ENCODE assay signal across 8 mouse cellular contexts in the genomic region with DNA sequence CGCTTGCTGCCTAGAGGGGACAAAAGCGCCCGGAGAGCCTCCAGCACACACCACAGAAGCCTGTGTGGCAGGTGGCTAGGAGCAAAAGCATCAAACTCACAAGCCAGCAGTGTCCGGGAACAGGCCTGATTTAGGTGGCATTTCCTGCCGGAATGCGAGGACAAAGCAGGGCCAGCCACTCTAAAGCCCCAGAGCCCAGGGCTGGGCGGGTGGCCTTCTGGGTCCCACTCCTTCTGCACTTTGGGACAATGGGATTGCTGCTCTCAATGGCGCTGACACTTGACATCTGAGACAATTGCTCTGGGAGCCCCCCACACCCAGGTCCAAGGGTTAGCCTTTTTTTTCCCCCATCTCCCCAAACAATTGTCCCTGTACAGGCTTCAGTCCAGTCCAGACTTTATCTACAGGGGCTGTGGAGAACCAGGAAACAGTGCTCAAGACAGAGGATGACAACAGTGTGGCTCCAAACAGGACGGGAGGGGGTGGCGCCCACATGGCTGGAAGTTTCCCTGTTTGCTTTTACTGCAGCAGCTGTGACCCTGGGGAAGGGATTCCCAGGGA. TPM values are rescaled to one million over a fixed set of nuclear protein-coding genes. Genes with fewer than 3 reads are reported as not detected.
A peak's percentile ranks its signal among the peaks of the same experiment; 100 is the strongest.
DNase-seq lines count a peak whose midpoint lies in the region; ATAC-seq and TF ChIP-seq lines count a peak whose summit lies in the region.

No protein-coding gene starts in this region.

- no peak overlapping the region for H3K9ac ChIP-seq in hindbrain, postnatal 0 days (replicated peaks; ENCODE audit: low read length)
- no peak overlapping the region for H3K9ac ChIP-seq in liver, embryonic 14.5 days (replicated peaks)
- H3K9ac ChIP-seq in stomach, embryonic 14.5 days (replicated peaks; ENCODE audit: low read depth, low read length) = no peak overlapping the region

- no peaks in the 10 kb centered on the region for H3K27me3 ChIP-seq in hindbrain, postnatal 0 days (ENCODE audit: insufficient read depth, low read length)
- no peaks in the 10 kb centered on the region for H3K27me3 ChIP-seq in liver, embryonic 14.5 days (ENCODE audit: control insufficient read depth, insufficient read depth, low read length)
- no peaks in the 10 kb centered on the region for H3K27me3 ChIP-seq in stomach, embryonic 14.5 days (ENCODE audit: control insufficient read depth, insufficient read depth, low read length)

- H3K4me1 ChIP-seq in hindbrain, postnatal 0 days (ENCODE audit: insufficient read depth, low read length) = peaks cover 31% of the 10 kb centered on the region
- peaks cover 8 to 24% of the 10 kb centered on the region in 2 experiments for H3K4me1 ChIP-seq in liver, embryonic 14.5 days (replicated peaks; ENCODE audit: control insufficient read depth in 2 of 2, insufficient read depth in 2 of 2, low read length in 1 of 2)
- H3K4me1 ChIP-seq in stomach, embryonic 14.5 days (ENCODE audit: control insufficient read depth, insufficient read depth, low read length) = 0 out of 2 replicates have a peak, but pooled peaks cover 4% of the 10 kb centered on the region

- no peak overlapping the region for H3K4me3 ChIP-seq in hindbrain, postnatal 0 days (ENCODE audit: low read length)
- no peak overlapping the region for H3K4me3 ChIP-seq in liver, embryonic 14.5 days (ENCODE audit: insufficient read depth in 1 of 2, low read depth in 2 of 2, low read length in 2 of 2)
- no peak overlapping the region for H3K4me3 ChIP-seq in stomach, embryonic 14.5 days (ENCODE audit: low read depth, low read length)

- 33% methylated on average over 10 of the region's 10 CpGs for WGBS in hindbrain, postnatal 0 days
- 50% methylated on average over 10 of the region's 10 CpGs for WGBS in liver, embryonic 14.5 days (ENCODE audit: insufficient replicate concordance)
- WGBS in stomach, embryonic 14.5 days = 63% methylated on average over 9 of the region's 10 CpGs

- H3K36me3 ChIP-seq in hindbrain, postnatal 0 days (ENCODE audit: insufficient read depth, low read length) = no peaks in the 10 kb centered on the region
- H3K36me3 ChIP-seq in liver, embryonic 14.5 days (replicated peaks; ENCODE audit: control insufficient read depth, insufficient read depth, low read depth) = no peaks in the 10 kb centered on the region
- no peaks in the 10 kb centered on the region for H3K36me3 ChIP-seq in stomach, embryonic 14.5 days (ENCODE audit: control insufficient read depth, insufficient read depth, low read length)

- ATAC-seq in hindbrain, postnatal 0 days = no peak; the same call in 1 of the 2 replicates
- ATAC-seq in liver, embryonic 14.5 days (ENCODE audit: insufficient read depth) = peak; percentile 24; the same call in 1 of the 2 replicates
- 0 out of 2 replicates have a peak, but pooled peaks have one; percentile 24 for ATAC-seq in stomach, embryonic 14.5 days (ENCODE audit: insufficient number of reproducible peaks, insufficient read depth, low FRiP score, low read depth)
- ATAC-seq in frontal cortex, adult (ENCODE audit: low TSS enrichment) = no peak
- ATAC-seq in monocyte, adult 5-6 weeks (replicated peaks; ENCODE audit: insufficient number of reproducible peaks, low FRiP score, low TSS enrichment, poor library complexity, severe bottlenecking) = no peak

- peak overlapping the region; percentile 22 for H3K27ac ChIP-seq in hindbrain, postnatal 0 days
- no peak overlapping the region for H3K27ac ChIP-seq in liver, embryonic 14.5 days
- H3K27ac ChIP-seq in stomach, embryonic 14.5 days (ENCODE audit: low read length) = peak overlapping the region; percentile 23; the same call in 1 of the 2 replicates

- no peaks in the 10 kb centered on the region for H3K9me3 ChIP-seq in hindbrain, postnatal 0 days (ENCODE audit: low read length)
- H3K9me3 ChIP-seq in liver, embryonic 14.5 days (ENCODE audit: control insufficient read depth, low read length) = no peaks in the 10 kb centered on the region
- H3K9me3 ChIP-seq in stomach, embryonic 14.5 days (ENCODE audit: control insufficient read depth, low read depth, low read length) = no peaks in the 10 kb centered on the region

- TF ChIP-seq CTCF in hindbrain, postnatal 0 days (IDR thresholded peaks at IDR 0.05; ENCODE audit: low read depth) = no peak
- no peak for TF ChIP-seq CTCF in liver, embryonic 14.5 days (IDR thresholded peaks at IDR 0.05; ENCODE audit: low read depth)

- no peak overlapping the region for H3K4me2 ChIP-seq in hindbrain, postnatal 0 days (ENCODE audit: low read depth, low read length)
- no peak overlapping the region for H3K4me2 ChIP-seq in liver, embryonic 14.5 days (ENCODE audit: low read depth)
- no peak overlapping the region for H3K4me2 ChIP-seq in stomach, embryonic 14.5 days (replicated peaks; ENCODE audit: low read depth, low read length)

- no peak for TF ChIP-seq EP300 in liver, embryonic 14.5 days (IDR thresholded peaks at IDR 0.05; ENCODE audit: low read depth)

- DNase-seq in retina, postnatal 1 day = peak; percentile 48
- DNase-seq in retina, embryonic 14.5 days (ENCODE audit: low spot score) = no peak
- no peak for DNase-seq in hindbrain, postnatal 0 days (ENCODE audit: low spot score)
- no peak for DNase-seq in liver, embryonic 14.5 days (ENCODE audit: low read depth in 3 of 3, low spot score in 3 of 3)
- no peak for DNase-seq in urinary bladder, postnatal 25 days (ENCODE audit: low spot score)

RNA-seq across cellular contexts. Expression of gene Prex1, which starts 56.1 kb away (rescaled TPM):
- 63.2 and 66.8 TPM in 2 replicates for total RNA-seq in hindbrain, postnatal 0 days (2014; rRNA removed)
- 24.1 and 24.2 TPM in 2 replicates for polyA plus RNA-seq in hindbrain, postnatal 0 days (2015; fragmentation: Nextera tagmentation; extraction: Ambion mirVana)
- 10.0 and 11.2 TPM in 2 replicates for polyA plus RNA-seq in liver, embryonic 14.5 days (2012; rRNA removed)
- polyA plus RNA-seq in liver, embryonic 14.5 days (2014; fragmentation: Nextera tagmentation; extraction: Ambion mirVana) = 9.2 and 11.1 TPM in 2 replicates
- polyA plus RNA-seq in stomach, embryonic 14.5 days (2014; fragmentation: Nextera tagmentation; extraction: Ambion mirVana) = 9.1 and 10.4 TPM in 2 replicates
- 118 to 236 TPM (median 124 TPM) in 3 replicates for total RNA-seq in monocyte, adult 5-6 weeks (2017)

Comparison
In these comparisons a context has a peak if more than half of its experiments do, and no peak if none do; other contexts are left out.
1. ATAC-seq: peak in liver, embryonic 14.5 days (single experiment) and stomach, embryonic 14.5 days (single experiment); none in hindbrain, postnatal 0 days (single experiment), frontal cortex, adult (single experiment) and monocyte, adult 5-6 weeks (single experiment).